Mouse (Mus musculus) Muller cell, postnatal 12 days (primary cell): Measurements from ENCODE around the gene Gm44805.

Source experiments
- DNase-seq: peaks from one replicate; pipeline ENCODE4 v3.0.0-alpha.2; 2015; ENCODE audit errors: inconsistent ontology term

Gene Gm44805

GRCm38 (mm10) chr7:19628536-19629360 lies 52.5 kb downstream of the Gm44805 start:
- DNase-seq = peak; percentile 99

GRCm38 (mm10) chr7:19628192-19628535 lies 53.1 kb downstream of the Gm44805 start:
- no peak for DNase-seq

GRCm38 (mm10) chr7:19627721-19628120 lies 53.5 kb downstream of the Gm44805 start:
- no peak for DNase-seq

GRCm38 (mm10) chr7:19623433-19623832 lies 57.8 kb downstream of the Gm44805 start:
- DNase-seq = no peak

GRCm38 (mm10) chr7:19622241-19622640 lies 59.0 kb downstream of the Gm44805 start:
- DNase-seq = no peak
